Mouse (Mus musculus) ES-E14 (cell line): ENCODE measurements around the gene Reps1.

Source experiments
- CHD2 ChIP-seq: IDR thresholded peaks from 2 replicates; pipeline ENCODE4 v1.6.1; 2014; ENCODE audit warnings: mild to moderate bottlenecking, low read depth, low read length, inconsistent platforms
- HCFC1 ChIP-seq: IDR thresholded peaks from 2 replicates; pipeline ENCODE4 v1.6.1; 2012; ENCODE audit warnings: low read length, inconsistent platforms, borderline replicate concordance; ENCODE audit not compliant: insufficient read depth
- MAFK ChIP-seq: IDR thresholded peaks from 2 replicates; pipeline ENCODE4 v1.6.1; 2014; ENCODE audit warnings: mild to moderate bottlenecking, low read depth, low read length, inconsistent platforms; ENCODE audit not compliant: insufficient read depth
- ZC3H11A ChIP-seq: IDR thresholded peaks from 2 replicates; pipeline ENCODE4 v1.6.1; 2012; ENCODE audit warnings: low read depth, mild to moderate bottlenecking, inconsistent platforms, low read length, borderline replicate concordance
- ZNF384 ChIP-seq: IDR thresholded peaks from 2 replicates; pipeline ENCODE4 v1.6.1; 2012; ENCODE audit warnings: low read depth, low read length, inconsistent platforms

DNA sequence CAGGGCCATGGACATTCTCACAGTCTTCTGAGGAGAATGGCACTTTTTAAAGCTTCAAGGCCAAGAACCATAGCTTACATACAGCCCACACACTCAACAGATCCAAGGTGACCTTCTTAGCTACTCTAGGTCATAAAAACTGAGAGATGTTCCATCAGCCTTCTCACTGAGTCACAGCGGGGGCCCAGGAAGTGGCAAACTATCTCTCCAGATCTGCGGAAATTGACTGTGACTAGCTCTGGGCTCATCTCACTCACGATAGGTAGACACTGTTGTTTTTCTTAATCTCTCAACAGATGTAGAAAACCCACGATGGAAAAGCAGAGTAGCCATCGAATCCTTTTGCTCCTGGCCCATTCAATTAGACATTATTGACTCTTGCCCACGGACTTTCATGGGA, 86.6 kb downstream of the Reps1 start:
- TF ChIP-seq HCFC1 (no peak), ZC3H11A (no peak), ZNF384 (no peak), MAFK (no peak), CHD2 (no peak)
